ENCODE assay signal across 9 mouse cellular contexts in genomic region chr7:25379551-25380351, GRCm38 (mm10). TPM values are rescaled to one million over a fixed set of nuclear protein-coding genes. Genes with fewer than 3 reads are reported as not detected.
A peak's percentile ranks its signal among the peaks of the same experiment; 100 is the strongest.
DNase-seq lines count a peak whose midpoint lies in the region; ATAC-seq and TF ChIP-seq lines count a peak whose summit lies in the region.
"Had no signal": no experiment of that assay in that cellular context is flagged by ENCODE, and none has a peak within 500 bp of the region (broad histone marks: within the 10 kb centered on the region; RNA-seq: fewer than 3 reads in every experiment).

No protein-coding gene starts in this region.

- H3K9me3 ChIP-seq in E14TG2a.4 (ENCODE audit: low read length) = no peaks in the 10 kb centered on the region
- no peaks in the 10 kb centered on the region for H3K9me3 ChIP-seq in heart, embryonic 16.5 days (replicated peaks; ENCODE audit: control insufficient read depth, low read length)

- DNase-seq in 416B (ENCODE audit: low read depth) = peak; percentile 54
- peak; percentile 83 for DNase-seq in embryo, embryonic 10.5 days (ENCODE audit: low spot score)
- peak; percentile 52 to 70 for DNase-seq in kidney, postnatal 36 days
- peak; percentile 68 to 72 for DNase-seq in spleen, postnatal 36 days (ENCODE audit: low spot score in 2 of 2)
- no peak for DNase-seq in frontal cortex, postnatal 25 days (ENCODE audit: low spot score in 2 of 2)

- peak; percentile 40 for TF ChIP-seq CTCF in E14TG2a.4 (conservative IDR thresholded peaks at IDR 0.05; ENCODE audit: low read length)

- peaks cover 21% of the 10 kb centered on the region for H3K27me3 ChIP-seq in E14TG2a.4 (ENCODE audit: insufficient read depth, low read length)
- no peaks in the 10 kb centered on the region for H3K27me3 ChIP-seq in heart, embryonic 16.5 days (ENCODE audit: control insufficient read depth, insufficient read depth, low read length)

- H3K27ac ChIP-seq in heart, embryonic 16.5 days (ENCODE audit: low read length) = peak overlapping the region; percentile 63

- H3K9ac ChIP-seq in heart, embryonic 16.5 days (ENCODE audit: low read length) = peak overlapping the region; percentile 75

- ATAC-seq in heart, embryonic 16.5 days (replicated peaks; ENCODE audit: extremely low read depth, insufficient read depth, low FRiP score) = peak; percentile 70
- peak; percentile 56 for ATAC-seq in megakaryocyte-erythroid progenitor cell, adult 5-6 weeks (replicated peaks; ENCODE audit: low FRiP score, low TSS enrichment, poor library complexity, severe bottlenecking)

- peak overlapping the region; percentile 83 for H3K4me2 ChIP-seq in heart, embryonic 16.5 days (ENCODE audit: low read depth, low read length)

- peak overlapping the region; percentile 77 for H3K4me3 ChIP-seq in E14TG2a.4 (replicated peaks; ENCODE audit: low read length)
- H3K4me3 ChIP-seq in heart, embryonic 16.5 days (ENCODE audit: low read length) = peak overlapping the region; percentile 52

- peaks cover 78% of the 10 kb centered on the region for H3K4me1 ChIP-seq in E14TG2a.4 (replicated peaks; ENCODE audit: low read depth, low read length)
- H3K4me1 ChIP-seq in heart, embryonic 16.5 days (ENCODE audit: control insufficient read depth, insufficient read depth, low read length) = peaks cover 25% of the 10 kb centered on the region

- WGBS in heart, embryonic 16.5 days = 5% methylated on average over 42 of the region's 42 CpGs

- H3K36me3 ChIP-seq in E14TG2a.4 (ENCODE audit: insufficient read depth, low read length) = peaks cover 34% of the 10 kb centered on the region
- H3K36me3 ChIP-seq in heart, embryonic 16.5 days (ENCODE audit: control insufficient read depth, insufficient read depth) = peaks cover 11% of the 10 kb centered on the region; the same call in 1 of the 2 replicates

RNA-seq across cellular contexts. Expression of gene Cnfn, which starts 10.2 kb away (rescaled TPM):
- 0.74 and 0.87 TPM in 2 replicates for polyA plus RNA-seq in heart, embryonic 16.5 days (2015; fragmentation: Nextera tagmentation; extraction: Ambion mirVana)
- not detected in 2 replicates for total RNA-seq in megakaryocyte-erythroid progenitor cell, adult 5-6 weeks (2014; fragmentation: Nextera tagmentation)
- total RNA-seq in megakaryocyte-erythroid progenitor cell, adult 5-6 weeks (2017) = not detected in 2 replicates
- total RNA-seq: heart, adult 18-20 months had no signal

RNA-seq across cellular contexts. Expression of gene Lipe, which starts 18.8 kb away (rescaled TPM):
- 8.3 and 8.6 TPM in 2 replicates for polyA plus RNA-seq in heart, embryonic 16.5 days (2015; fragmentation: Nextera tagmentation; extraction: Ambion mirVana)
- 7.1 and 12.6 TPM in 2 replicates for total RNA-seq in megakaryocyte-erythroid progenitor cell, adult 5-6 weeks (2014; fragmentation: Nextera tagmentation)
- 4.5 and 6.4 TPM in 2 replicates for total RNA-seq in megakaryocyte-erythroid progenitor cell, adult 5-6 weeks (2017)

RNA-seq across cellular contexts. Expression of gene Cxcl17, which starts 32.9 kb away (rescaled TPM):
- polyA plus RNA-seq in heart, embryonic 16.5 days (2015; fragmentation: Nextera tagmentation; extraction: Ambion mirVana) = 0.38 and 0.41 TPM in 2 replicates
- not detected in 2 replicates for total RNA-seq in megakaryocyte-erythroid progenitor cell, adult 5-6 weeks (2014; fragmentation: Nextera tagmentation)
- total RNA-seq in megakaryocyte-erythroid progenitor cell, adult 5-6 weeks (2017) = not detected in 2 replicates

Comparison
In these comparisons a context has a peak if more than half of its experiments do, and no peak if none do; other contexts are left out.
1. DNase-seq: peak in 416B (single experiment), embryo, embryonic 10.5 days (single experiment), kidney, postnatal 36 days (2 of 2) and spleen, postnatal 36 days (2 of 2); none in frontal cortex, postnatal 25 days (0 of 2).